Mouse (Mus musculus) forebrain, embryonic 13.5 days (tissue): ENCODE results near the gene Sfxn4. TPM values are rescaled to one million over a fixed set of nuclear protein-coding genes. Genes with fewer than 3 reads are reported as not detected.

Experiments used
- ATAC-seq: fragments of 200-750 bp; cut with Nextera tagmentation; 2 replicates; pipeline ENCODE4 v1.8.0; 2017
- H3K27ac ChIP-seq: fragments of 300-500 bp; sonication (generic); 2 replicates; pipeline ENCODE4 v1.5.1; 2015; ENCODE audit warnings: inconsistent platforms, mild to moderate bottlenecking, moderate library complexity
- H3K27me3 ChIP-seq: fragments of 300-500 bp; sonication (generic); 2 replicates; pipeline ENCODE4 v1.6.1; 2015; ENCODE audit warnings: mild to moderate bottlenecking, inconsistent platforms
- H3K36me3 ChIP-seq: fragments of 300-500 bp; sonication (generic); 2 replicates; pipeline ENCODE4 v1.6.1; 2015; ENCODE audit warnings: mild to moderate bottlenecking, inconsistent platforms; ENCODE audit not compliant: poor library complexity, severe bottlenecking
- H3K4me1 ChIP-seq: fragments of 300-500 bp; sonication (generic); 2 replicates; pipeline ENCODE4 v1.6.1; 2015; ENCODE audit warnings: inconsistent platforms
- H3K4me2 ChIP-seq: fragments of 300-500 bp; sonication (generic); 2 replicates; pipeline ENCODE4 v1.6.1; 2015; ENCODE audit warnings: inconsistent platforms, mild to moderate bottlenecking, moderate library complexity
- H3K4me3 ChIP-seq: fragments of 300-500 bp; sonication (generic); 2 replicates; pipeline ENCODE4 v1.5.1; 2015; ENCODE audit warnings: mild to moderate bottlenecking, inconsistent platforms
- H3K9ac ChIP-seq: fragments of 300-500 bp; sonication (generic); 2 replicates; pipeline ENCODE4 v1.6.1; 2015; ENCODE audit warnings: mild to moderate bottlenecking, inconsistent platforms
- H3K9me3 ChIP-seq: fragments of 300-500 bp; sonication (generic); replicated peaks from 2 replicates; pipeline ENCODE4 v1.6.1; 2016; ENCODE audit warnings: inconsistent platforms
- WGBS: fragments of 180-500 bp; shearing (Covaris S2); methylation state at CpG from one replicate; pipeline ENCODE4 v1.1.7; 2015; 5-methylcytosine and 5-hydroxymethylcytosine counted together
- polyA plus RNA-seq: library from polyadenylated mRNA; unstranded; fragments of >200 nt; fragmentation: Nextera tagmentation; extraction: Ambion mirVana; gene quantifications from 2 replicates; pipeline ENCODE4 v1.2.1, GENCODE M21; 2015

Gene Sfxn4
- polyA plus RNA-seq: 10.5 and 11.1 TPM in 2 replicates

GRCm38 (mm10) chr19:60860868-60861700, at the start of gene Sfxn4:
Gene Sfxn4, minus strand, starts transcription at chr19:60861479.
- 3% methylated on average over 30 of the region's 30 CpGs for WGBS

GRCm38 (mm10) chr19:60910304-60910703, 49.0 kb upstream of the Sfxn4 start:
- Histone ChIP-seq H3K27ac (no peak overlapping the region), H3K4me2 (no peak overlapping the region), H3K9me3 (no peaks in the 10 kb centered on the region), H3K4me3 (no peak overlapping the region), H3K36me3 (no peaks in the 10 kb centered on the region), H3K27me3 (no peaks in the 10 kb centered on the region), H3K9ac (no peak overlapping the region), H3K4me1 (no peaks in the 10 kb centered on the region)
- no peak for ATAC-seq

More at GRCm38 (mm10) chr19:60860868-60861700, at the start of gene Sfxn4:
- Histone ChIP-seq H3K27ac (peak within 1 kb of the TSS; percentile 68), H3K27me3 (no peaks in the 10 kb centered on the region), H3K4me1 (0 out of 2 replicates have a peak, but pooled peaks cover 7% of the 10 kb centered on the region), H3K9me3 (no peaks in the 10 kb centered on the region), H3K4me3 (peak within 1 kb of the TSS; percentile 61), H3K36me3 (peaks cover 12% of the 10 kb centered on the region), H3K9ac (peak within 1 kb of the TSS; percentile 76), H3K4me2 (peak within 1 kb of the TSS; percentile 71)
- peak; percentile 100 for ATAC-seq

- H3K36me3 ChIP-seq: no peaks in the 10 kb centered on the region
- no peak overlapping the region for H3K27ac ChIP-seq
- no peaks in the 10 kb centered on the region for H3K9me3 ChIP-seq
- ATAC-seq: no peak
- H3K4me2 ChIP-seq: no peak overlapping the region
- no peaks in the 10 kb centered on the region for H3K27me3 ChIP-seq
- WGBS: 94% methylated on average over 5 of the region's 5 CpGs
- no peak overlapping the region for H3K9ac ChIP-seq
- no peak overlapping the region for H3K4me3 ChIP-seq
- H3K4me1 ChIP-seq: no peaks in the 10 kb centered on the region
Observed at GRCm38 (mm10) chr19:60905477-60905876, 44.2 kb upstream of the Sfxn4 start.

DNA sequence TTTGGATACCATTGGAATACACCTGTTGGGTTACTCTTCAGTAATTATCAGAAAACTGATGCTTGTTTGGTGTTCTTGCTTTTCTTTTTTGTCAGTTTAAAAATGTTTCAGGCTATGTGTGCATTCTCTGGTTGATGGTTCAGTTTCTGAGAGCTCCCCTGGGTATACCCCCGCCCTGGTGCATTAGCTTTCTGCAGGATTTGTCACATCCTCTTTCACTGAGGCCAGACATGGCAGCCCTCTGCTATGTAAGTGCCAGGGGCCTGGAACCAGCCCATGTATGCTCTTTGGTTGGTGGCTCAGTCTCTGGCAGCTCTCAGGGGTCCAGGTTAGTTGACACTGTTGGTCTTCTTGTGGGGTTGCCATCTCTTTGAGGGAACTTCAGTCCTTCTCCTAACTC, 42.7 kb upstream of the Sfxn4 start:
- ATAC-seq: no peak
- no peak overlapping the region for H3K4me2 ChIP-seq
- H3K4me3 ChIP-seq: no peak overlapping the region
- H3K27me3 ChIP-seq: no peaks in the 10 kb centered on the region
- no peak overlapping the region for H3K27ac ChIP-seq
- no peaks in the 10 kb centered on the region for H3K9me3 ChIP-seq
- WGBS: 100% methylated on average over 1 of the region's 1 CpGs
- no peaks in the 10 kb centered on the region for H3K4me1 ChIP-seq
- H3K36me3 ChIP-seq: no peaks in the 10 kb centered on the region
- no peak overlapping the region for H3K9ac ChIP-seq

DNA sequence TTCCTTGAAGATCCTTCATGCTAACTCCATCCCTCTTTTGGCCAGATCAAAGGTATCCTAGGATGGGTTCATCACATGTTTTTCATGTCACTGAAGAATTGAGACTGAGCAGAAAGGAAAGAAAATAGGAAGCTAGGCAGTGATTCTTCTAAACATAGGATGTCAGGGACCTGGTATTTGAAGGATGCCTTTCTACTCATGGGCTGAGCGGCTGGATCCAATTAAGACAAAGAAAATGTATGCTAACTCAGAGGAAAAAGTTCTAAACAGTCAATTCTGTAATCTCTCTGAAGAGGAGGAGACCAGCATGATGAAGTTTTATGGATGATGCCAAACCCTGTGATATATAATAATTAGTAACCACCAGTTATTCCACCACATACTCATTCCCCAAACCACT, 41.9 kb upstream of the Sfxn4 start:
- no peak overlapping the region for H3K27ac ChIP-seq
- H3K4me3 ChIP-seq: no peak overlapping the region
- H3K4me1 ChIP-seq: no peaks in the 10 kb centered on the region
- 98% methylated on average over 1 of the region's 1 CpGs for WGBS
- no peaks in the 10 kb centered on the region for H3K27me3 ChIP-seq
- H3K9ac ChIP-seq: no peak overlapping the region
- no peak overlapping the region for H3K4me2 ChIP-seq
- H3K36me3 ChIP-seq: no peaks in the 10 kb centered on the region
- no peaks in the 10 kb centered on the region for H3K9me3 ChIP-seq
- ATAC-seq: no peak

DNA sequence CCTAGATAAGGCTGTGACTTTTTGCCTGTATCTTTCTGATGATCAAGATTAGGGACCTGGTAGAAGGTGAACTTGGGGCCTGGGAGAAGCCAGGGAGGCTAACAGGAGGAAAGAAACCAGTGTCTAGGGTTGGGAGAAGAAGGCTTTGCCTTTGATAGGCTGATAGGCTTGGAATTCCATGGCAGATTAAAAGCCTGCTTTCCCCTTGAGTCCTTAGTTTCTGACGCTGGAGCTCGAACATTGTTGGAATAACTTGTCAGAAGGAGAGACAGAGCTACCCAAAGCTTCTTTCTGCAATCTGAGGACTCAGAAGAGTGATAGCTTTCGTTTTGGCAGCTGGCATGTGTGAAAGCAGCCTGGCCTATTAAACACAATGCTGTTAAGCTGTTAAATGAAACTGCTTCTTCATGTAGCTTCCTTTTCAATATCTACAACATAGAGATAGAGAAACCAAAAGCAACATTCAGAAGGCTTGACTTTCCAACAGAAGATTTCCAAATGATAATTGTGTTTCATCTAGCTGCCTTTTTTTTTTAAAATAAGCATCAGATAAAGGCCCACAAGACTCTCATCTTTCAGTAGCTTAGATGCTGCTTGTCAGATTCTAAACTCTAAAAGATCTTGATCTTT, 34.1 kb upstream of the Sfxn4 start:
- ATAC-seq: no peak
- Histone ChIP-seq H3K4me1 (peaks cover 15% of the 10 kb centered on the region), H3K9ac (no peak overlapping the region), H3K9me3 (no peaks in the 10 kb centered on the region), H3K36me3 (no peaks in the 10 kb centered on the region), H3K4me2 (no peak overlapping the region), H3K27me3 (no peaks in the 10 kb centered on the region), H3K27ac (no peak overlapping the region), H3K4me3 (no peak overlapping the region)
- 23% methylated on average over 3 of the region's 3 CpGs for WGBS

GRCm38 (mm10) chr19:60891934-60892547, 30.8 kb upstream of the Sfxn4 start:
- Histone ChIP-seq H3K27ac (no peak overlapping the region), H3K9me3 (no peaks in the 10 kb centered on the region), H3K27me3 (no peaks in the 10 kb centered on the region), H3K4me3 (peak overlapping the region; percentile 8; the same call in 1 of the 2 replicates), H3K36me3 (no peaks in the 10 kb centered on the region), H3K9ac (0 out of 2 replicates have a peak overlapping the region, but pooled peaks have one; percentile 52), H3K4me2 (peak overlapping the region; percentile 74; the same call in 1 of the 2 replicates), H3K4me1 (peaks cover 22% of the 10 kb centered on the region)
- 52% methylated on average over 1 of the region's 1 CpGs for WGBS
- no peak for ATAC-seq

DNA sequence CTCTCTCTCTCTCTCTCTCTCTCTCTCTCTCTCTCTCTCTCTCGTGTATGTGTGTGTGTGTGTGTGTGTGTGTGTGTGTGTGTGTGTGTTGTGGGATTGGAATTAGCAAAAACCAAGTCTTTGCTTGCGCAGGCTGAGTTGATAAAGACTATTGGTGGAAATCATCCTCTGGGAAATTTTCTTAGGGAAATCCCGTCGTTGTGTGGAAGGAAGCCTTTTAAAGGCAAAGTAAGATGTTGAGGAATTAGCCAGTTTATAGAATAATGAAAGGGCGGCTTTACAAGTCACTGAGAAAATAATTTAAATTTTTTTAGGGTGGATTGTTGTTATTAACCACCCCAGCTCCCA, 29.8 kb upstream of the Sfxn4 start:
- Histone ChIP-seq H3K27ac (no peak overlapping the region), H3K4me2 (peak overlapping the region; percentile 74), H3K27me3 (no peaks in the 10 kb centered on the region), H3K9ac (peak overlapping the region; percentile 52; the same call in 1 of the 2 replicates), H3K9me3 (no peaks in the 10 kb centered on the region), H3K4me3 (peak overlapping the region; percentile 79), H3K36me3 (no peaks in the 10 kb centered on the region), H3K4me1 (peaks cover 22% of the 10 kb centered on the region)
- WGBS: 7% methylated on average over 4 of the region's 5 CpGs
- no peak for ATAC-seq

DNA sequence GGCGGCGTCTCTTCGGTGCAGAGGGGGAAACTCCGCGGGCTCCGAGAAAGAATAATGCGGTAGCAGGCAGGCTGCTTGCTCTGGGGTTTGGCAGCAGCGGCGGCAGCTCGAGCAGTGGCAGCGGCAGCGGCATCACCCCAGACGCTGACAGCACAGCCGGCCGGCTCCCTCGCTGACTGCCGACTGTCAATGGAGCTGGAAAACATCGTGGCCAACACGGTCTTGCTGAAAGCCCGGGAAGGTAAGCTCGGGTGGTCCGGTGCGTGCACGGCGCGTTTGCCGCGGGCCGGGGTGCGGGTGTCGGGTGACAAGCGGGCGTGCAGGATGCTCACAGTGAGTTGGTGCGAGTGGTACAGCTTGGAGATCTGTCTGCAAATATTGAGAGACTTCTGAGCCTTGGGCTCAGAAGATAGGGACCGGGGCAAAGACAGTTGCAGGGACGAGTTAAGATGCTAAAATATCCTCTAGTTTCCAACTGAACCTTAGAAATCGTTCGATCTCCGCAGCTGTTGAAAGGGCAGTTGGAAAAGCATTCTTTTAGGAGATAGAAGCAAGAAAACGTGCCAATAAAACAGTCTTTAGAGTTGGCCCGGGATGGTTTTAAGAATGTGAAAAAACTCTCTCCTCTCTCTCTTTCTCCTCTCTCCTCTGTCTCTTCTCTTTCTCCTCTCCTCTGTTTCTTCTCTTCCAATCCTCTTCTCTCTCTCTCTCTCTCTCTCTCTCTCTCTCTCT, 29.3 kb upstream of the Sfxn4 start:
- Histone ChIP-seq H3K4me1 (peaks cover 22% of the 10 kb centered on the region), H3K36me3 (no peaks in the 10 kb centered on the region), H3K9ac (peak overlapping the region; percentile 81), H3K27ac (peak overlapping the region; percentile 95), H3K4me2 (peak overlapping the region; percentile 74), H3K4me3 (peak overlapping the region; percentile 79), H3K9me3 (no peaks in the 10 kb centered on the region), H3K27me3 (no peaks in the 10 kb centered on the region)
- ATAC-seq: peak; percentile 74
- under 1% methylated on average over 41 of the region's 41 CpGs for WGBS

- H3K9me3 ChIP-seq: no peaks in the 10 kb centered on the region
- H3K4me3 ChIP-seq: peak within 1 kb of the TSS; percentile 79
- WGBS: under 1% methylated on average over 51 of the region's 55 CpGs
- H3K4me2 ChIP-seq: peak within 1 kb of the TSS; percentile 74
- H3K36me3 ChIP-seq: no peaks in the 10 kb centered on the region
- H3K27ac ChIP-seq: peak within 1 kb of the TSS; percentile 95
- peaks cover 22% of the 10 kb centered on the region for H3K4me1 ChIP-seq
- ATAC-seq: peak; percentile 99
- H3K9ac ChIP-seq: peak within 1 kb of the TSS; percentile 81
- H3K27me3 ChIP-seq: no peaks in the 10 kb centered on the region
Observed at GRCm38 (mm10) chr19:60889714-60890315, 28.5 kb upstream of the Sfxn4 start, which contains the start of gene Grk5. Gene Grk5, plus strand, starts transcription at chr19:60889749.

- peak overlapping the region; percentile 95 for H3K27ac ChIP-seq
- no peaks in the 10 kb centered on the region for H3K36me3 ChIP-seq
- peak overlapping the region; percentile 81 for H3K9ac ChIP-seq
- H3K9me3 ChIP-seq: no peaks in the 10 kb centered on the region
- WGBS: 4% methylated on average over 17 of the region's 17 CpGs
- peak overlapping the region; percentile 74 for H3K4me2 ChIP-seq
- H3K4me1 ChIP-seq: peaks cover 22% of the 10 kb centered on the region
- peak overlapping the region; percentile 79 for H3K4me3 ChIP-seq
- no peak for ATAC-seq
- H3K27me3 ChIP-seq: no peaks in the 10 kb centered on the region
Observed at GRCm38 (mm10) chr19:60889101-60889713, 27.9 kb upstream of the Sfxn4 start.
